Mouse (Mus musculus) gastrocnemius, postnatal 4 days (tissue): ENCODE measurements around the gene Vmn2r115. TPM values are rescaled to one million over a fixed set of nuclear protein-coding genes. Genes with fewer than 3 reads are reported as not detected.
"Not testable (repeated sequence)": the region's sequence is repeated elsewhere in the genome, so short reads cannot be mapped to it uniquely, and the experiment has no call there.

Experiments used
- DNase-seq, 2 experiments: peaks; one replicate each; pipeline ENCODE4 v3.0.0; 2021 to 2022; ENCODE audit warnings: low spot score in 2 of 2, mixed read lengths in 2 of 2
- long read RNA-seq, 2 experiments: library from polyadenylated mRNA; stranded (forward); transcript quantifications; one replicate each; pipeline ENCODE4 v2.0.0; 2021
- total RNA-seq, 2 experiments: library from RNA; stranded (reverse); gene quantifications; 2 replicates each; pipeline ENCODE4 v1.2.3; 2021

Vmn2r115 gene
- total RNA-seq: not detected
- long read RNA-seq, experiment 1: 0 reads
- long read RNA-seq, experiment 2: 0 reads

GRCm38 (mm10) chr17:23343441-23343840 lies at the start of gene Vmn2r115:
TSS of gene Vmn2r115 (plus strand) at chr17:23343741.
- DNase-seq: not testable (repeated sequence)

- DNase-seq: not testable (repeated sequence)
Observed at GRCm38 (mm10) chr17:23312437-23312836, 31.1 kb upstream of the Vmn2r115 start, which contains the start of gene Vmn2r114. TSS of gene Vmn2r114 (minus strand) at chr17:23312537.

GRCm38 (mm10) chr17:23330657-23331056 lies 12.9 kb upstream of the Vmn2r115 start:
- no peak for DNase-seq

DNA sequence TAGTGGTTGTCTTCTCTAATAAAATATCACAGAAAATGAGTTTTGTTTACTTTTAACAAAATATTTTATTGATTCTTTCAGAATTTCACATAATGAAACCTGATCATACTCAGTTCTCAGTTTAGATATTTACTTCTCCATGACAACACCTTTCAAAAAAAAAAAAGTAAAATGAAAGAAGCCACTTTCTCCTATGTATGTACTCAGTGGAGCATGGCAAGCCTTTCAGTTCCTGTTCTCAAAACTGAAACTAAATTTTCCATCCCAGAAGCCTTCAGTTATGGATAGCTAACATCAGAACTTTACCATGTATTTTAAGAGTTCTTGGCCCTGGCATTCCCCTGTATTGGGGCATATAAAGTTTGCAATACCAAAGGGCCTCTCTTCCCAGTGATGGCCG lies 8.1 kb downstream of the Vmn2r115 start:
- no peak for DNase-seq

GRCm38 (mm10) chr17:23384304-23384703 lies 40.8 kb downstream of the Vmn2r115 start, which contains the start of gene Vmn2r116:
TSS of gene Vmn2r116 (plus strand) at chr17:23384604.
- DNase-seq: not testable (repeated sequence)

Other genes starting within 250 kb of the Vmn2r115 start
- 1 to 10 TPM; 5.0 to 7.1 TPM for gene Zfp40, start 150.5 kb upstream of the Vmn2r115 start, total RNA-seq
- gene Vmn2r114, start 31.2 kb upstream of the Vmn2r115 start, total RNA-seq: not detected
- not detected for gene Vmn2r116, start 40.9 kb downstream of the Vmn2r115 start, total RNA-seq
- not detected for gene Vmn2r117, start 136.0 kb downstream of the Vmn2r115 start, total RNA-seq
- 1 to 10 TPM; 4.7 to 5.3 TPM for gene Zfp213, start 220.5 kb downstream of the Vmn2r115 start, total RNA-seq